Mouse (Mus musculus) lung, postnatal 4 days (tissue): Measurements from ENCODE around the gene Tmem230.
"Not testable (repeated sequence)": the region's sequence is repeated elsewhere in the genome, so short reads cannot be mapped to it uniquely, and the experiment has no call there.

ENCODE experiments used
- DNase-seq, 2 experiments: peaks; one replicate each; pipeline ENCODE4 v3.0.0; 2021

The Tmem230 gene

DNA sequence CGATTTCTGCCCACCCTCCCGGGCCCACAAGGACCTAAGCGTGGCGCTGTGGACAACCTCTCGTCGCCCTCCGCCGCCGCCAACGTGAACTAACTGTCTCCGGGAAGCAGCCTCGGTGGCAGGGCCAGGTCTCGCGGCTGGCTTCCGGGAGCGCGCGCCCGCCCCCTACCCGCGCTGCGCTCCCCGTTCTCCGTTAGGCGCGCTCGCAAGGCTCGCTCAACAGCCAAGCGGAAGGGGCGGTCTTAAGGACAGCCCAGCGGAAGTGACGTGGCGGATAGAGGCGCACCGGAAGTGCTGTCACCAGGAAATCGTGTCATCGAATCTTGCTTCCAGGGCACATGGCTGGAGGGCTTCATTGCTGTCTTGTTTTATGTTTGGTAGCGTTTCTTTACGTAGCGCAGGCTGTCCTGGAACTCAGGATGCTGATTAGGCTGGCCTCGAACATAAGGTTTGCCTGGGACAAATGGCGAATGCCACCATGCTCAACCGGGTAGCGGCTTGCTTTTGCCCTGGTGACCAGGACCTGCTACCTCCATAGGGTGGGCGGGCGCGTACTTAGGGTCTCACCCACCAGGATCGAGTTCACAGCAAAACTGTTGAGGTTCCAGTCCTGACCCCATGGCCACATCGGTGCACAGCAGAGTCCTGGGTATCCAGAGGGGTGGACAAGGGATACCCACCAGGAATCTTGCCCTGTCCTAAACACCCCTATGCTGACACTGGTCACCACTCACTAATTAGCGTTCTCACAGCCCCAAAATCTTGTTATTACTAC lies at the start of gene Tmem230:
Tmem230 (minus strand) TSS at position 269 of the 775 bp plus-strand sequence.
- DNase-seq = peak; percentile 96

DNA sequence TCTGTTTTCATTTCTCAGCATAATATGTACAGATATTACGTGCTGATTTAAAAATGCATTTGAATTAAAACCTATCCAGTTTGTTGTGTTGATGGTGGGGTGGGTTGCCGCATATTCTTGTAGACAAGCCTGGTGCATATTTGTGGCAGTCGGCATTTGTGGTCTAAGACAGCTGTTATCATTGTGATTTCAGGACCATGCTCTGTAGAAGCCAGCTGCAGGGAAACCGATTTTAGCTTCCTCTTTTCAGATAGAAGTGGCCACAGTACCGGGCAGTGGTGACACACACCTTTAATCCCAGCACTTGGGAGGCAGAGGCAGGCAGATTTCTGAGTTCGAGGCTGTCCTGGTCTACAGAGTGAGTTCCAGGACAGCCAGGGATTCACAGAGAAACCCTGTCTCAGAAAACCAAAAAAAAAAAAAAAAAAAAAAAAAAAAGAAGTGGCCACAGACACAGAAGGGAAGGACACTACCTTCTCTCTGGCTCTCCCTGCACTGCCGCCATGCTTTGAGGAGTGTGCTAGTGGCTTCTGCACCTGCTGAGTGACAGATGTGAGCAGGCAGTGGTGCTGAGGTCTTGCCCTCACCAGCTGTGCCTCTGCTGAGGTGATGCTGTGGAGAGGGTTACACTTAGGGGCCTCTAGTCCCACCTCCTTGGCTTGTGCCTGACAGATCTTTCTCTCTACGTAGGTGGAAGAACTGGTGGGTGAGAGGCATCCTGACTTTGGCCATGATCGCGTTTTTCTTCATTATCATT lies 46.3 kb upstream of the Tmem230 start:
- DNase-seq = peak in 1 of 2 experiments; percentile 12

DNA sequence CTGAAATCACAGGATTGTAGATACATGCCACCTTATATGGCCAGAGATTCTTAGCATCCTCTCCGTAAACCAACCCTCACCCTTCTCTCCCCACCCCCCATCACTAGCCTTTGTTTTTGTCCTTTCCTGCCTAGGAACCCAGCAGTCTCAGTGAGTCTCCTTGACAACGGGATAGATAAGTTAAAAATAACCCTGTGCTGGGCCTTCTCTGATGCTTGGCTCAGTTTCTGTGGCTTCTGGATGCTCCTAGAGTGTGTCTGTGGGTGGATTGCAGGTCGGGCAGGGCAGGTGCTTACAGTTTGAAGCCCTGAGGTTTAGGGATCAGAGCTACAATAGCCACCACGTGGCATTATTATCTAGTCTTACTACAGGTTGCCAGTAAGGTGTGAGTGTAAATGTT lies 44.5 kb upstream of the Tmem230 start:
- no peak for DNase-seq

DNA sequence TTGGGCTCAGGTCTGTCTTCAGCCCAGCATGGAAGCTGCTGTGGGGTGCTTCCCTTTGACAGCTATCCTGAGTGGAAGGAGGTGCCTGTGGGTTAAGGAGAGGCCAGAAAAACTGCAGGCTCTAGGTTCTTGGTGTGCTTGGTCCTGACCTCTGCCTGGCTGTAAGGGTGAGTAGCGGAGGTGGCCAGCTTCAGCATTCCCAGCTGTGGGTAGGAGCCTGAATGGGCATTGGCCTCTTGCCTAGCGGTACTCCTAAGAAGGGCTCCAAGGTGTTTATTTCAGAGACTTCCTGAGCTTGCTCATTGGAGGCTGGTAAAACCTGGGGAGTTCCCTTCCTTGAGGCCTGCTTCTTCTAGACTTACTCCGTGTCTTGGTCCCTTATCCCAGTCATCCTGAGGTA lies 43.7 kb upstream of the Tmem230 start:
- peak; percentile 43 to 53 for DNase-seq

DNA sequence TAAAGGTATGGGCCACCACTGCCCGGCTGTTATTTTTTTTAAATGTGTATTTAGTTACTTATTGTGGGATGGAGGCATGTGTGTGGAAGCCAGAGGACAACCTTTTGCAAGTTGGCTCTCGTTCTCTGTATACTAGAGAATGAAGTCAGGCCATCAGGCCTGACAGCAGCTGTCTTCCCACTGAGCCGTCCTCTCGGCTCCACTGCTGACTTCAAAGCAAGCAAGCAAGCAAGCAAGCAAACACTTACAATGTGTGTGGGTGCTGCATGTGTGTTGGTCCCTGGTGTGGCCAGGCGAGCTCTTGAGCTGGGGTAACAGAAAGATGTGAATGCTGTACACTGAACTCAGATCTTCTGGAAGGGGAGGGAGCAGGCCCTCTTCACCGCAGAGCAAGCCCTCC lies 43.2 kb upstream of the Tmem230 start:
- no peak for DNase-seq

DNA sequence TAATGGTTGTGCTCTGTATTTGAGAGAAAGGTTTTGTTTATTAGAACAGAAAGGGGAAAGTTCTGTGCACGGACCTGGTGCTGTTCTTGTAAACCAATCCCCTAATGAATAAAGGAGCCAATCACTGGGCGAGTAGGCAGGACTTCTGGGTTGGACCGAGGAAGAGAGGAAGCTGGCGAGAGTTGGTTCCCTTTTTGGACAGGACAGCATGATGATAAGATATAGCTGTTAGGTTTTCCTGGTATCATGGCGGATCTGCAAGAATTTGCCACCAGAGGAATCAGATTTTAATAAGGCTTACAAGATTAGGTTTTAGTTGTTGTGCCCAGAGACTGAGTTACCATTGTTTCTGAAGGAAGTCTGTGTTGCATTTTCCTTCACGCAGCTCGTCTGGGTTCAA lies 41.6 kb upstream of the Tmem230 start:
- not testable (repeated sequence) for DNase-seq

DNA sequence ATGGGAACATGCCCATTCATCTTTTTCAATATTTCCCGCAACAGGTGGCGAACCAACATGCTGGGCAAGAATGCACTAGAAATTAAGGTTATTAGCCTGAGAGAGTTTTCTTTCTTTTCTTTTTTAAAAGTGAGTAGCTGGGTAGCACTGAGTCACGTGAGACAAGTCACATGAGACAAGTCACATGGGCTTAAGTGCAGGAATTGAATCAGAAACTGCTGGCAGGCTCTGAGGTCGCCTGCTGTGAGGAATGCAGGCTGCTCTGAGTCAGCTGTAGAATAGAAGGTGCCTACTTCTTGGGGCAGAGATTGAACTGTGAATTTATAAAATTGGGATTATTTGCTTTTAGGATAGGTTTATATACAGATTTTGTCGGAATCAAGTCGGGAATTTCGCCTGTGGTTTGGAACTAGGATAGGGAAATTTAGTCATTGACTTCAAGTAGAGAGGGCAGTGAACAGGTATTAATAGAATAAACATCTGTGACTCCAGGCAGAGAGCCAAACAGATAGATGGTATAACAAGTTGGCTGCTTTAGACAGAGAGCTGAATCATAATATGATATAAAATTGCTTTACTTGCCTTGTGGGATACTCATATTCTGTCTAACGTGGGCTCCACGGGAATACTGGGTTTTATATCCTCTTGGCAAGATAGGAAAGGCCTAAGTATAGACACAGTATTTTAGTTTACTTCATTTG lies 38.9 kb upstream of the Tmem230 start:
- no peak for DNase-seq

DNA sequence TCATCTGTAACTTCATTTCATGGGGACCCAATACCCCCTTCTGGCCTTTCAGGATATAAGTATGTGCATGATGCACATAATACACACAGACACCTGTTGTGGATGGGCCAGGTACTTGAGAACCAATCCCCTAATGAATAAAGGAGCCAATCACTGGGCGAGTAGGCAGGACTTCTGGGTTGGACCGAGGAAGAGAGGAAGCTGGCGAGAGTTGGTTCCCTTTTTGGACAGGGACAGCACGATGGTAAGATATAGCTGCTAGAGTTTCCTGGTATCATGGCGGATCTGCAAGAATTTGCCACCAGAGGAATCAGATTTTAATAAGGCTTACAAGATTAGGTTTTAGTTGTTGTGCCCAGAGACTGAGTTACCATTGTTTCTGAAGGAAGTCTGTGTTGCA lies 38.1 kb upstream of the Tmem230 start:
- DNase-seq = not testable (repeated sequence)

DNA sequence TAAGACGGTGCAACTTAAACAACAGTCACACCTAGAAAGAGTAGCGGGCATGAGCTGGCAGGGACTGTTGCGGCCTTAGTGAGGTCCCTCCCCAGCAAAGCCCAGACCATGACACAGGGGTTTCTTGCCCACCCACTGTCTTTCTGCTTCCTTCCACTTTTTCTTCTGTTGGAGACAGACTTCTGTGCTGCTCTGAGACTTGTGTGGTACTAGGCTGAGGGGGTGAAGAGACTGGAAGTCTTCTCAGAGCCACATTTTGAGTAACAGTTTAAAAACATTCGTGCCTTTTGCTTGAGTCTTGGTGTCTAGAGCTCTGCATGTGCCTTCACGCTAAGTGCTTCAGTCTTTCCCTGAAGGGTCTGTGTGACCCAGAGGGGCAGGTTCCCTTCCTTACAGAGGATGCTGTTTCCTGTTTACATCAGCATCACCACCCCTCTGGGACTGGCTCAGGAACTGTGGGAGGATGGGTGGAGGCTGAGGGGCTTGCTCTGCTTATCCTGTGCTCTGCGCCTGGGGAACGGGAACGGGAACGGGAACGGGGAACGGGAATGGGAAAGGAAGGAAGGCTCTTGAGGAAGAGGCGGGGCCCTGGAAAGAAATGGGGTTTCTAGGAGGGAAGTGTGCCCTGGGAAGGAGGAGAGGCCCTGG lies 37.0 kb upstream of the Tmem230 start:
- peak; percentile 74 to 87 for DNase-seq

DNA sequence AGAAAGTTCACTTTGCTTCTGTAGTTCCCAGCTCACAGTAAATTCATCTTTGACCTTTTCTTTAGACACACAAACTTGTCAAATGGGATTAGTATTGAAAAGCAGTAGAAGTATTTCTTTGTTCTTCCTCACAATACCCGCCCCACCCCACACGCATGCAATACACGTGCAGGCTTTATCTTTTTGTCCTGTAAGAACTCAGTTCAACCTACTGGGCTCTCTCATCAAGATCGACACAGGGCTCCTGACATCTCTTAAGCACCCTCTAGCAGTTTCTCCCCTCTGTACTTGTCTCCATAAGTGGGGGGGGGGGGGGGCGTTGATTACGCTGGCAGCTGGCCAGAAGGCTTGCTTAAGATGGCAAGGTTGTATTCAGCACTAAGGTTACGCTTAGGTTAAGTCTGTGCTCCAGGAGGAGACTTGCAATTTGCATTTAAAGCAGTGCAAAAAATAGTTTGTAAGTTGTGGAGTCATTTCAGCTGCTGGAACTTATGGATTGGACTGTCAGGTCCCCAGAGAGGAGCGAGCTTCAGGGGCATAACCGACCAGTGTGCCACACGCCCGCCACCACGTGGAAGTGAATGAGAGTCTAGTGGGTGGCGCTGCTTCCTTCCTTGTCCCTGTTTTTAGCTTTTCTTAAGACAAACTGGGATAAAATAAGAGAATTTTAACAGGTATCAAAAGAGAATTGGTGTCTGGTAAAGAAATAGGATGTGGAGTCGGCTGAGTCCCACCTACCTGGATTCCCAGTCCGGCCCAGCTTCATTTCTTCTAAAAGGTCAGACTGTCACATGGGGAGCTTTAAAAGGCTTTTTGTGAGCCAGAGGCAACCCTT lies 35.8 kb upstream of the Tmem230 start:
- no peak for DNase-seq

DNA sequence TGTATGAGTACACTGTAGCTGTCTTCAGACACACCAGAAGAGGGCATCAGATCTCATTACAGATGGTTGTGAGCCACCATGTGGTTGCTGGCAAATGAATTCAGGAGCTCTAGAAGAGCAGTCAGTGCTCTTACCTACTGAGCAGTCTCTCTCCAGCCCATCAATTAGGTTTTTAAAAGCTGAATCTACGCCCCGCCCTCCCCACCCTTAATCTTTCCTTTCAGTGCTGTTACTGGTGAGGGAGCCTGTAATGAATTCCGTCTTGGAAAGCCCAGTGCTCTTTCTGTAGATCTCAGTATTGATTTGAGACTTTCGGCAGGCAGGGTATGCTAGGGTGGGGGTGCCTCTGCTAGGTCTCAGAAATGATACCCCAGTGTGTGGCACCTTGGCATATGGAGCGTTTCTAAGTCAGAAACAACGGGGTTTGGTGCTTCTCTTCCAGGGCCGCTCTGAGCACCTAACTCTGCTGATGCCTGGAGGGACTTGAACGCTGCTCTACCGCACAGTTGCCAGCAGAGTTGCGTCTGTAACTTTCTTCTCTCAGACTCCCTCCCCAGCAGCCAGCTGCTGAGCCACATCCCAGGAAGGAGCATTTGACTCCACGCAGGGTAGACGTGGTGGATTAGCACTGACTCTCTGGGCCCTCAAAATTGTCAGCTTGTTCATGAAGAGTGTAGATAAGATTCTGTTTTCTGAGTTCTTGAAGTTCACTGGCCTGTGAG lies 35.0 kb upstream of the Tmem230 start:
- DNase-seq = no peak

DNA sequence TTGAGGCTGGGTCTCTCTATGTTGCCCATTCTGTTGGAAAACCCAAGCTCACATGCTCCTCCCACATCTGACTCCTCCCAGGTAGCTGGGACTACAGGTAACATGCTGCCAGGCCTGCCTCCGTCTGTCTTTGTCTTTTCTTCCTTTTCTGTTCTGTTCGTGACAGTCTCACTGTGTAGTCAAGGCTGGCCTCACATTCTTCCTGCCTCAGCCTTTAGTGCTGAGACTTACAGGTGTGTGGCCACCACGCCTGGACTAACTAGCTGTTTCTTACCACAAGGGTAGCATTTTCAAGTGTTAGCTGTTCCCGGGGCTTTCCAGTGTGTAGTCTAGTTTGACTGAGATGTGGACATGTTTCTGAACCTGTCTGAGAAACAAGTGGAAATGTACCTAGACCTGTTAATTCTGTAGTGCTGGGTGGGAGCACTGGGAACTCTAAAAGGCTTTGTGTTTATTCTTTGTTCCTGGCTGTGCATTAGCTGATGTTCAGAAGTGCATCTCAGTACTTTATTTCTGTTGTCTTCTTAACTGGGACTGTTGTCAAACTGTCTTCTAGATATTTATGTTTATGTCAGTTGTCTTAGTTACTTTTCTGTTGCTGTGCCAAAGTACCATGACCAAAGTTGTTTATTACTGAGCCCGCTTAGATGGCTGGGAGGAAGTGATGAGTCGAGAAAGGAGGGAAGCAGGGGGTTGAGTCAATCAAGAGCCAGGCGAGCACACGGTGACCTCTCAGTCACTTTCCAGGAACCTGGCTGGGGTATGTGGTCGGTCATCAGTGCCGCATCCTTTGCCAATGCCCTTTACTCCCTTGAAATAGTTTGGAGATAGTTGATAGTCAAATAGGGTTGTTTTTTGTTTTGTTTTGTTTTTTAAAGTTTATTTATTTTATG lies 34.2 kb upstream of the Tmem230 start:
- no peak for DNase-seq

DNA sequence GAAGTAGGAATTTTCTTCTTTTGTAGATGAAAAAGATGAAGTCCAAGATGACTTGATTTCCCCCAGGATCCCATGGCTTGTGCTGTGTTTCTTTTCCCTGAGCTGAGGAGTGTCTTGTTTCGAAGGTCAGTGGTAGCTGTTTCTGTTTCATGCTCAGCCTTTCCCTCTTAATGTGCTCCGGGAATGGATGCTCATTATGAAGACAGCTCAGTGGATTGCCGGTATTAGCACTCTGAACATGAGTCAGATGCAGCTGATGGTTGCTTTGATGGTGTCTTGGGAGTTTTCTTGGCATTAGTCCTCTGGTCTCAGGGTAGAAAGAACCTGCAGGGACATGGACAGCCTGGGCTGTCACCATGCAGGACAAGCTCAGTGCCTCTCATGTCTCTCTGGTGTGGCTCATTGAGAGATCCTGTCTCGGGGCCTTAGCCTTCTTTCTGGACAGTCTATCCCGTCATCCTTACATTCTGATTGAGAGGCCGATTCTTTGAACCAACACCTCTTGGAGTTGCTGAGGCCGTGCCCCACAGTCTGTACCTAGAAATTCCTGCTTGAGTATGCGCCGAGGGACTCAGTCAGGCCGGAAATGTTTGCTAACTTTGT lies 33.0 kb upstream of the Tmem230 start:
- no peak for DNase-seq

DNA sequence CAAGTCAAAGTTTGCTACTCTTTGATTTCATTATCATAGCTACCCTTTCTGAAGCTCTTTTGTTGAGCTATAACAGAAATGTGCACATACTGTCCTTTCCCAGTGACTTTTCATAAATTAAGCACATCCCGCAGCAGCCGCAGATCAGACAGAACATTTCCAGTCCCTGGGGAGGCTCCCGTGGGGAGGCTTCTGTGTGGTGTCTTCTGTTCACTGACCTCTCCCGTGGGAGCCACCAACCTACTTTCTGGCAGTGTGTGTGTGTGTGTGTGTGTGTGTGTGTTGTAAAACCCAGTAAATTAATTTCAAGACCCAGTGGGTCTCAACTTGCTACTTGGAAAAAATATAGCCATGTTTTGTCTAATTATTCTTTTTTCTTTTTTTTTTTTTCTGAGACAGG lies 32.4 kb upstream of the Tmem230 start:
- no peak for DNase-seq

DNA sequence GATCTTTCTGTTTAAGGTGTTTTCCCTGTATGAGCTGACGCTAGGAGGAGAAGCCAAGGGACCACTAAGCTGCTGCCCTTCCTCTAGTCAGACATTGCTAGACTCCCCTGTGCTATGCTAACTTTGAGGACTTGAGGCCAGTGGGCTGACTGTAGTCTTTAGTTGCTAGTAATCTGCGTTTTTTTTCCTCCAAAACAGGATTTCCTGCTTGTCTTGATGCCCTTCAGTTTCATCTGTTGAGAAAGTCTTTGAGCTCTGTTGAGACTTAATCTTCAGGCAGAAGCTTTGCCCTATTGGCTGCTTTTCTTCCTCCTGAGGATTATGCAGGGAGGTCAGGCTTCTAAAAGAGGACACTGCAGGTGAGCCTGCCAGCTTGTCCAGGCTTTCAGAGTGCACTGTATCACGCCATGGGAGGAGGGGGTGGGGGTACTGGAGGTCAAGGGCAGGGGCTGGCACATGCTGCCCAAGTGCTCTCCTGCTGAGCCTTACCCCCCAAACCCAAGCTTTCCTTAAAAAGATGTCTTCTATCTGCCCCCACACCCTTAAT lies 31.8 kb upstream of the Tmem230 start:
- no peak for DNase-seq

DNA sequence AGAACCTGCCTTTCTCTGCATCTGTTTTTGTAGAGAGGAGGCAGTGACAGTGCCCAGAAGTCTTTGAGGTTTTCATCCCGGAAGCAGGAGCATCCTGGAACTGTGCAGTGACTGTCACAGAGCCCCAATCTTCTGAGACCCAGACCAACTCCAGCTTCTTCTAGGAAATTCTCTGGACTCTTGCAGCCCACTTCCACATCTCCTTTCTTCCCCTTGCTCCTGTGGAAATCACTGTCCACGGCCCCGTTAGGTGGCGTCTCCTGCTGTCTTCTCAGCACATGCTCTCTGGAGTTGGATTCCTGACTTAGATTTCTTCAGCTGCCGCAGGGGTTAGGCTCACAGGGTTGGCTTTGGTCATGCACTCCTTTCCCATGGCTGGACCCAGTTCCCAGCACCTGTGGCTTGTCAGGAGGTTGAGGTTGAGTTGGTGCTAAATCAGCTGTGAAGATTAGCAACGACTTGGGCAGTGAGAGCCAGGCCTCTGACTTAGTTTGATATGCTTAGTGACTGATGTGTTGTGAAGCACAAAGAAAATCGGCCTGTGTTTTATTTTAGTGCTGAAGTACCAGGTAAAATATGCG lies 30.8 kb upstream of the Tmem230 start:
- no peak for DNase-seq

DNA sequence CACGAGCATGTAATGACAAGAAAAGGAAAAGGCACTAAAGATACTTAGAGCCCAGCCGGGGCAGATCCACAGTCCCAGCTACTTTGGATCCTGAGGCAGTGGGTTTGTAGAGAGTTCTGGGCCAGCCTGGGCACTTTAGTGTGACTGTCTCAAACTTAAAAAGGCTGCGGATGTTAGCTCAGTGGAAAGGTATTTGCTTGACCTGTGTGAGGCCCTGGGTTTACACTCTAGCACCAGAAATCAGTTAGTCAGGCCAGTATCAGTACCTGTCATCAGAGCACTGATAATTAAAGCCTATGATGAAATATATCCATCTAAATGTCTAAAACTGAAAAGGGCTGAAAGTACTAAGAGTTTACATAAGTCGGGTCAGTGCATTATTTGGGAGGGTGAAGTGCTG lies 28.6 kb upstream of the Tmem230 start:
- no peak for DNase-seq

DNA sequence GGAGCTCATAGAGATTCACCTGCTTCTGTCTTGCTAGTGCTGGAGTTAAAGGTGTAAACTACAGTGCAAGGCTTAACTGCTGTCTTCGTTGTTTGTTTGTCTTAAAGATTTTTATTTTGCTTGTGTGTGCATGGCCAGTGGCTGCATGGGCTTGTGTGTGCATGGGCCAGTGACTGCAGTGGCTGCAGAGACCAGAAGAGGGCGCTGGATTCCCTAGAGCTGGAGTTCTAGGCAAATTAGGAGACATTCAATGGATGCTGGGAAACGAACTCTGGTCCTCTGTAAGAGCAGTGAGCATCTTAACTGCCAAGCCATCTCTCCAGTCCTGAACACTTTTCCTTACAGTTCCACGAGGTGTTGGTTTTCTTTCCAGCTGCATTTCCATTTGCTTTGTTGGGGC lies 27.9 kb upstream of the Tmem230 start:
- no peak for DNase-seq

DNA sequence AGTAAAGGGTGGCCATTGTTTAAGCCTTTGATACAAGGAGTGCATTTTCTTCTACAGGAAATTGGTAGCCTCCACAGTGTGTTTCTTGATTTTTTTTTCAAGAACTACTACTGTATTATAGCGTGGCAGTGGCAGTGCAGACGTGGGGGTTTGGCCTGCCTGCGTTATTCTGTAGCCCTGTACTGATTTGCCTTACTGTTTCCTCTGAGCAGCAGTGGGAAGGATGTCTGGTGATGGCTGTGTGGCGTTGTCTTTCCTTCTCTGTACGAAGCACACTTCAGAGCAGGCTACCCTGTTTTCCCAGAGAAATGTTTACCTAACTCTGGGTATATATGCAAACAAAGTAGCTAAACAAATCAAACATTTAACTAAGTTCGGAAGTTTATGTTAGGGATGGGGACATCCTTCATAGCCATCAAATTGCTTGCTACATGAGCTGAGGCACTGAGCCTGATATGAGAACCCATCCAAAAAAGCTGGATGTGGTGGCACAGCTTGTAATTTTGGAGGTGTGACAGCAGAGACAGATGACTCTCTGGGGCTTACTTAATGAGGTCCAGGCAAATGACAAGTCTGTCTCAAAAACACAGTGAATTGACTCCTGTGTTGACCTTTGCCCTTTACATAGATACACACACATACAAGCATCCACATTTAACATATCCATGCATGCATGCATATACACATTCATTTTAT lies 25.2 kb upstream of the Tmem230 start:
- peak in 1 of 2 experiments; percentile 52 for DNase-seq
